Mouse (Mus musculus): ENCODE measurements around the gene Nup35.
A peak's percentile ranks its signal among the peaks of the same experiment; 100 is the strongest.

Nup35 gene

DNA sequence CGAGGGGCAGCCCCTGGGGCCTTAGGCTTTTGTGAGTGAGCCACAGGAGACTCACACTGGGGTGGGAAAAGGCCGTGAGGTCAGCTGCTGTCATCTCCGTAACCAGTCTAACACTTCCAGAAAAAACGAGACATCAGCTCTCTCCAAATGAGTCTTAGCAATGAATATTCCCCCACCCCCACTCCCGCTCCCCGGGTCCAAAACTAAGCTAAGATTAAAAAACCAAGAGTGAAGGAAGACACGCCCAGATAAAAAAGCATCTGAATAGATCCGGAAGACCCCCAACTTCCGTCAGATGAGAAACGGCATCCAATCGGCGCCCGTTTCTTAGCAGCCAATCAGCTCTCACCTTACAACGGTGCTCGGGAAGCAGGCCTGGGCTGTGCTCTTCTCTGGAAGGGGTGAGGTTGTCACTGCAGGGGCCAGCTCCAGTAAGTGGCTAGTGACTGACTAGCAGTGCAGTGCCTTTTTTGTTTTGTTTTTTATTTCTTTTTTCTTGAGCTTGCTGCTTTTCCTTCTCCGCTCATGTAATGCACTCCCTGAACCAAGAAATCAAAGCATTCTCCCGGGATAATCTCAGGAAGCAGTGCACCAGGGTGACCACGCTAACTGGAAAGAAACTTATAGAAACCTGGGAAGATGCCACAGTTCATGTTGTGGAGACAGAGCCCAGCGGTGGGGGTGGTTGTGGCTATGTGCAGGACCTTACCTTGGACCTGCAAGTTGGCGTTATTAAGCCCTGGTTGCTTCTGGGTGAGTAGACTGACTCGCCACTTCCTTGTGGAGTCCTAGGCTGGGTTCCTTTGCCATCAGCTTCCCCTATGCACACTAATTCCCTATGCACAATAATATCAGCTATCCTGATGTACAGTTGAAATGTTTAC, at the start of gene Nup35, which contains the start of gene Dusp19:
Nup35 (plus strand) TSS at position 383 of the 884 bp plus-strand sequence.
Dusp19 (plus strand) TSS at position 192 of the 884 bp plus-strand sequence.
- peak; percentile 90 for DNase-seq (ENCODE audit: extremely low spot score)

DNA sequence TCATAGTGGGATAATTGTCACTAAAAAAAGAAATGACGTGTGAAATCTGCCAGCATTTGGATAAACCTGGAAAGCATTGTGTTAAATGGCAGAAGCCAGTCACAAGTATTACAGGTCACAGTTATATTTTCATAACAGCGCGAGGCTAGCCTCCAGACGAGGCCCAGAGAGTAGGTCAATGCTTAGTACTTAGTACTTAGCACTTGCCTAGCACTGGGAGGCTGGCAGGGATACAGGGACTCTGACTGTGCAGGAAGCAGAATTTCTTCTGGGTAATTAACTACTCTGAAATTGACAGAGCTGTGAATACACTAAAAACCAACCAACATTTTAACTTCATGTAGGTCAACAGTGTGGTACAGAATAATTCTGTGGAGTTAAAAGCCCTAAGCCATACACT, 49.6 kb upstream of the Nup35 start:
- no peak for DNase-seq (ENCODE audit: extremely low spot score)

DNA sequence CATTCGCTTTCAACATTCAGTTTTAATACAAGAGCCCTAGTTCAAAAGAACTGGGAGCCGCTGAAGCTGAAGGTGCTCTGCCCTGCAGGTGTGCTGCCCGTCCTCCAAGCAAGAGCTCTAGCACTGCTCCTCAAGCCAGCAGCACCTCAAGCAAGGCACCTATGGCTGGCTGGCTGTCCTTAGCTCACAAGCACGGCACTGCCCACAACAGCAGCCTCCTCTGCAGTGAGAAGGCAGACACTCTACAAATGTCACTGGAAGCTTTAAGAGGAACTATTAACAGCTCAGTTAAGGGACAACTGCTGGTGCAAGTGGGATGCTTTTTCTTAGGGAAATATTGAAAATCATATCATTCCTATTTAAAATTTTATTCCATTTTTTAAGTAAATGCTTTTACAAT, 46.4 kb upstream of the Nup35 start:
- DNase-seq (ENCODE audit: extremely low spot score): no peak

DNA sequence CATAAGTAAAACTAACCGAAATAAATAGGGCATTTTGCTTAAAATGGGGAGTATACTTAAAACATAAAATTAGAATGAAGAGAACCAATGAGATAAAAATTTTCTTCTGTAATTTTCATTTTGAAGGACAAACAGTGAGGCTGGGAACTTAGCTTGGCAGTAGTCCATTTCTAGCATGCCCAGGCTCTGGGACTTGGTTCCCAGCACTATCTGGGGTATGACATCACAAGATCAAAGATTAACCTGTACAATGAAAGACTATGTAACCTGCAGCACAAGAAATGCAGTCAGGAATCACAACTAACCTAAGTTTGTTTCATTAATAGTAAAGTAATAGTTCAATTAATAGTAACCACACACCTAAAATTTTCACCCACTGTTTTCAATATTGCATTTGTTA, 39.8 kb upstream of the Nup35 start:
- DNase-seq (ENCODE audit: extremely low spot score): no peak

DNA sequence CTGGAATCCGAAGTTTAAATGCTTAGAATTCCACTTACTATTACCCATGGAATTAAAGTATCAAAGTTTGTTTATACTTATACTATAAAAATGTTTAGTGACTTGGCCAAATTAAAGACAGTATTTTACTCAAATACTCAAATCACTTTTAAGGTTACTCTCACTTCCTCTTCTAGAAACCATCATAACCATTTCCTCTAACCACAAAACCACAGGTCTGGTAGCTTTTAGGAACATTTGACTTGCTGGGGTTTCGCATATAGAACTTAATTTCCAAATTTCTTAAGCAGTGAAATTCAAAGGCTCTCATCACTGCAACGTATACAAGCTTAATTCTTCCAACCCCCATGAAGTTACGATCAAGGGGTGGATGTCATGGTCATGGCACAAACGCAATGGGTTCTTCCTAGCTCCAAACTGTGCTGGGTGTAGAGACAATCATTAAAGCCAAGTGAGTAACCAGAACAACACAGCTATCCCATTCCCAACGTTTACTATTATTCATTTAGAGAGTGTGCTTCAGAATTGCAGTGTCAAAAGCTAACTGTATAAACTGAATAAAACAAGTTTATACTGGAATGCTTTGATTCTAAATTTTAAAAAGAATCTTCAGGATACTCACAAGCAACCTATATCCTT, 37.7 kb upstream of the Nup35 start:
- no peak for DNase-seq (ENCODE audit: extremely low spot score)

DNA sequence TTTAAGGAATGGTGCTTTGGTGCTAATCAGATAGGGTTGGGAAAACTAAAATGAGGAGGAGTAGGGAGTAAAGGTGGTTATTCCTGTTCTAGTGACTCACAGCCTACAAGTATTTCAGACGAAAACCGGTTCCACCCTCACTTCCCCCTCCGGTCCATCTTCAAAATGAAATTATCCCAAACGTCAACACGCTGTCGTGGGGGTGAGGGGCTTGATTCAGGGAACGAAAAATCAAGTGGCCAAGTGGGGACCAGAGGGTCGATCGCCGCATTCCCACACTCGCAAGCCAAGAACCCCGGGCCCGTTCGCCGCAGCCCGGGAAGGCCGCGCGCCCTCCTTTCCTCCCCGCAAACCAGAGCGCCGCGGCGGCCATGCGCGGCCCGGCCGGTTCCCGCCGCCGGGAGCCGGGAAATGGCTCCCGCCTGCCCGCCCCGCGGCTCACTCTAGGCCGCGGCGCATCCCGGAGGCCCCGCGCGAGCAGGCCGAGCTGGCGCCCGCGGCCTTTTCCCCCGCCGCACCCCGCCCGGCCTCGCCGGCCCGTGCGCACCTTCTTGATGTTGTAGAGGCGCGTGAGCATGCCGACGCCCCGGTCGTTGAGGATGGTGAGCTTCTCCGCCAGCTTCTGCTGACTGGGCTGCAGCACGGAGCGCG, 36.6 kb upstream of the Nup35 start:
- peak; percentile 45 for DNase-seq (ENCODE audit: extremely low spot score)

DNA sequence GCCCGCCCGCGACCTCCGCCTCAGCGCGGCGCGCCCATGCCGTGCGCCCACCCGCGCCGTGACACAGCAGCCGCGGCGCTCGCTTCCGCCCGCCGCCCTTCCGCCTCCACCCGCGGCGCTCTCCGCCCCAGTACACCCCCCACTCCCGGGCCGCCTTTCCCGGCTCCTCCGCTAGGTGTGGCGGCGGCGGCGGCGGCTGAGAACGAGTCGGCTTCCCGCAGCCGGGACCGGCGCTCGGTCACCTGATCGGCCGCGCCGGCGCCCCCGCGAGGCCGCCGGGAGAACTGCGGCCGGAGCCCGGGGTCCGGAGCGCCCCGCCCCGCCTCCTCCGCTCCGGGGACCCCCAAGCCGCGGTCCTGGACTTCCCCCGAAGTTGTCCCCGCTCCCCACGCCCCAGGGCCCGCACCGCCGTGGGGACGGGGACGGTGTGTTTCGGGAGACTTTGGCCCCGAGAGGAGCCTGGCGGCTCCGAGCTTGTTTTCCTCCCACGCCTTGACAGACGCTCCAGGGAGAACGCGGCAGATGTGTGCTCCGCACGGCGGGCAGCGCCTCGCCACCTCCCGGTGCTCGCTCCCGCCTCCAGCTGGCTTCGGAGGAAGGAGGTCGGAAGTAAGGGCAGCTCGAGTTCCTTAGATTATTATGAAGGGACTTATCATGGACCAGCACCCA, 35.9 kb upstream of the Nup35 start, which contains the start of gene Nckap1:
Nckap1 (minus strand) TSS at position 338 of the 669 bp plus-strand sequence.
- peak; percentile 91 for DNase-seq (ENCODE audit: extremely low spot score)

DNA sequence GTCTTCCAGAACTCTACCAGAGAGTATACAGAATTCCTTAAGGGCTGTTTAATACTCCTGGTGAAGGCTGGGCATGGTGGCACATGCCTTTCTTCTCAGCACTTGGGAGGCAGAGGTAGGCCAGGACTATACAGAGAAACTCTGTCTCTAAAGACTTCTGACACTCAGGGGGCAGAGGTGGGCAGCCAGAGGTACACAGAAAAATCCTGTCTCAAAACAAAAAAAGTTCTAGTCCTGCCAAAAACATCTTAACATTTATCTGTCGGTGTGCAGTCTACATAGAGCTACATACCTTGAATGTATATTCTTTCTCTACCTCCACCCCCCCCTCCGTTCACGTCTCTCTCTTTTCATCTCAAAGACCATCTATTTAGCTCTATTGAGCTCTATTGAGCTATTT, 34.7 kb upstream of the Nup35 start:
- no peak for DNase-seq (ENCODE audit: extremely low spot score)

DNA sequence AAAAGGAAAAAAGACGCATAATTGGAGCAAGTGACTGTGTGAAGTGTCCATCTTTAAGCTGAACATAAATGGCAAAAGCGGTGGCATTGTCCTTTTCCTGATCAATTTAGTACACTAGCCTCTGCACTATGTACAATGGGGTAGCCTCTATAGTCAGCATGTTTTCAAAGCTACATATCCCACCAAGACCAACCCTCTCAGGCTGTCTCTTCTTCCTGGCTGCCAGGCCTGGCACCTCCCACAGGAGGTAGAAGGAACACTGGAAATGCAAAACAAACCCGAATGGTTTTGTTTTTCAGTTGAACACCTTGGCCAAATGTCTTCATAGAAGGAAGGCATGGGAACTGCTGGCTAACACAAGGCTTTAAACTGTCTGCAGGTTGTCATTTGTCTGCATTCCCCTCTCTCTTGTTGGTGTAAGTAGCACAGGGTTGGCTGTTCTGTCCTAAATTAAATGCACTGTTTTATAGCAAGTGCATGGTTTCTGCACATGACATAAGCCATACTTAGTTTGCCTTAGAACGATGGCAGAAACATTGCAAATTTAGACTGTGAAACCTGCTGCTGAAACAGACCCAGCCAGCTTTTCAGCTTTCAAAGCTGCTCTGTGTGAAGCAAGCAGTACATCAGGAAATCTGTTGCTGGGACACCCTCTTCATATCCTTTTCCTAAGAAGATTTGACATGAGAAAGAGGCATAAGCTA, 22.7 kb upstream of the Nup35 start:
- DNase-seq (ENCODE audit: extremely low spot score): no peak

DNA sequence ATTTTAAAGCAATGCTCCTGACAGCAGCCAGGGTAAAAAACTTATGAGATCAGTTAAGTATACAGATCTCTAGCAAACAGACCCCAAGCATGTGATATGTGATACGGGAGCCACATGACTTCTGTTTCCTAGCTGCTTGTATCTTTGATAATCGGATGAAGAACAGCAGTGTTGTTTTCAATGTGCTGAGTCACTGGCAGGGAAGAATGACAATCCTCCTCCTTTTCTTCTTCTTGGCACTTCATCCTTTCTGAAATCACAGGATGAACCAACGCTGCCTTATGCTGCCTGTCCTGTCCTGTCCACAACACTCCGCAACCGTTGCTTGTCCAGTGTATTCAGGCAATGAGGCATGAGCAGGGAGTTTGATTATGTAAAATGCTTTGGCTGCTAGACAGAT, 20.1 kb upstream of the Nup35 start:
- no peak for DNase-seq (ENCODE audit: extremely low spot score)

DNA sequence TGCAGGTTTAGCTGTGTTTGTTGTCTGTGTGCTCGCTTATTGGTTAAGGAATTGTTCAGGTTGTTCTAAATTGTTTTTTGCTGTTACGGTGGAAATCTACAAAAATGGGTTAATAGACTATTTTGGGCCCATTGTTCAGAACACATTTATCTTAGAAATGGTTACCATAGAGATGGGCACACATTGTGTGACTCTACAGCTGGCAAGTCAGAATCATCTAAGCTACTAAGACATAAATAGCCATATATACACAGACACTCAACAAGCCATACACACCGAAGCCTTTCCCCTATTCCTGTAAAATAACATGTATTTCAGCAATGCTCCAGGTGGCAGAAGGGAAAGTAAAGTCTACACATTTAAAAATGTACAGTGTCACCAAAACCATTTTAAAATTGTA, 17.2 kb upstream of the Nup35 start:
- DNase-seq (ENCODE audit: extremely low spot score): no peak

DNA sequence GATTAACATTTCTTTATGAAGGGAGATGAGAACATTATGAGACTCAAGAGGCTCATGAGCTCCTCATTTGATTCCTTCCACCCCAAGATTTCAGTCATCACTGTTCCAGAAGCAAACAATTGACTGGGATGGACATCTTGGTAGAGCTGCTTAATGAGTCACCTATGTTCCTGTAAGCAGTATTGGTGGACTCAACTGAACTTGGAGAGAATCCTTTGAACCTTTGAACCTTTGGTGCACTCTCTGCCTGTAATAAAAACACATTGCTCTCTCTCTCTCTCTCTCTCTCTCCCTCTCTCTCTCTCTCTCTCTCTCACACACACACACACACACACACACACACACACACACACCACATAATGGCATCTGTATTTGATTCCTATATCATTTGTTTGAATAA, 16.4 kb upstream of the Nup35 start:
- DNase-seq (ENCODE audit: extremely low spot score): no peak

DNA sequence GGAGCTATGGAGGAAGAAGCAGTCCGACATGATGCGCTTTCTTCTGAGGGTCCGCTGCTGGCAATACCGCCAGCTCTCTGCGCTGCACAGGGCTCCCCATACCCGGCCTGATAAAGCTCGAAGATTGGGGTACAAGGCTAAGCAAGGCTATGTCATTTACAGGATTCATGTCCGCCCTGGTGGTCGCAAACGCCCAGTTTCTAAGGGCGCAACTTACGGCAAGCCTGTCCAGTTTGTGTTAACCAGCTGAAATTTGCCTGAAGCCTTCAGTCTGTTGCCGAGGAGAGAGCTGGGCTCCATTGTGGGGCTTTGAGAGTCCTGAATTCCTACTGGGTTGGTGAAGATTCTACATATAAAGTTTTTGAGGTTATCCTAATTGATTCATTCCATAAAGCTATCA, 14.3 kb upstream of the Nup35 start:
- no peak for DNase-seq (ENCODE audit: extremely low spot score)

DNA sequence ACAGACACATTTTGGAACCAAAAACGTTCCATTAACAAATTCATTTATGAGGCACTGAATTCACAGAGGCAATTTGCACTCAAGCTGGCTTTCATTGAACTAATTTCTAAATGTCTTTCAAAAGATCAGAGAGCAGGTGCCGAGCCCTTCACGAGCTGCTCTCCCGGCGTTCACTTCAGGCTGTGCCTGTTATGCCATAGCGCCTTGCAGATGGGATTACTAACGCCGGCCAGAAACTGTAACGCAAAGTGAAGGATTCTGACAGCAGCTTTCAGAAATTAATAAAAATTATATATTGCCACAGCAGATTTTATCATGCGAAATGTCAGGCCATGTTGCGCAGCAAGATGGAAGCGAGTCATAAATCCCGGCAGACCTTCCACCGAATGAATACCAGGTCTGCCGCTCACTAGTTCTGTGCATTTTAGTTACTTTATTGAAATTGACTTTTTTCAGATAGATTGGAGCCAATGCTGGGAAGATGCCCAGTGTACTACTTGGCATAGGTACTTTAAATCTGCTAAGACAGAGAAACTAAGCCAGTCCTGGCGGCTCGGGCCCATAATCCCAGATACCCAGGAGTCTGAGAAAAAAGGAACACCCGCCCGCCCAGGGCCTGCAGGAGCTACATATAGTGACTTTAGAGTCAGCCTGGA, 13.1 kb upstream of the Nup35 start:
- no peak for DNase-seq (ENCODE audit: extremely low spot score)

DNA sequence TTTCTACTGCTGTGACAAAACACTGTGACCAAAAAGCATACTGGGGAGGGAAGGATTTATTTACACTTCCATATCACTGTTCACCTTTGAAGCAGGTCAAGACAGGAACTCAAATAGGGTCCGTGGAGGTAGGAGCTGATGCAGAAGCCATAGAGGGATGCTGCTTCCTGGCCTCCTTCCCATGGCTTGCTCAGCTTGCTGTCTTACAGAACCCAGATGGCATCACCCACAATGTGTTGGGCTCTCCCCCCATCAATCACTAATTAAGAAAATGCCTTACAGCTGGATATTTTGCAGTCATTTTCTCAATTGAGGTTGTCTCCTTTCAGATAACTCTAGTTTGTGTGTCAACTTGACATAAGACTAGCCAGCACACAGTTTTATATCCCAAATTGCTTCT, 4.8 kb upstream of the Nup35 start:
- no peak for DNase-seq (ENCODE audit: extremely low spot score)

DNA sequence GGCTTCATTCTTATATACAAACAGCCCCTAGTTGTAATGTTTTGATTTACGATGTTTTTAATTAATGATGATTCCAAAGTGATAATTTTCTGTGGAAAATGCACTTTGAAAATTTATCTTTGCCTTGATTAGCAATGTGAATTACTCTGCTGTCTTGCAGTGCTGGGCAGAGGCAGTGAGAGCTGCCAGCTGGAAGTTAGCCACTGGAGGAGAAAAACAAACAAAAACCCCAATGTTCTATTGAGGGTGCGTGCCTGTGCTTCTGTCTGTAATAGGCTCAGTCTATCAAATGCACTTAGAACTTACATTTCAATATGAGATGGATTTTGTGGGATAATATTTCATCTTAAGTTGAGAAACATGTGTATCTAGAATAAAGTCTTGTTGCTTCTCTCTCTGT, 4.2 kb upstream of the Nup35 start:
- no peak for DNase-seq (ENCODE audit: extremely low spot score)

DNA sequence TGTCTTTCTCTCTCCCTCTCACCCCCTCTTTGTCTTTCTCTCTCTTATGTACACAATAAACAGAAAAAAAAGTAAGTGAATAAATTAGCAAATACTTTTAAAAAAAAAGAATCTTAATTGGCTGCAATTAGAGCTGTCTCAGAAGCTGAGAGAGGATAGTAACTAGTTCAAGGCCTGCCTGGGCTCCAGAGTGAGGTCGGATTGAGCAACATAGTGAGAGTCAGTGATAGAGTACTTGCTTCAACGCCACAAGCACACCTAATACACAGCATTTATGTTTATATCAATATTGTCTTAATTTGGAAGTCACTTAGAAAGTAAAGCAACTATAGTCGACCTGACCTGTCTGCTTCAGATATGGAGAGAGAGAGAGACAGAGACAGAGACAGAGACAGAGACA, 2.0 kb downstream of the Nup35 start:
- DNase-seq (ENCODE audit: extremely low spot score): no peak

DNA sequence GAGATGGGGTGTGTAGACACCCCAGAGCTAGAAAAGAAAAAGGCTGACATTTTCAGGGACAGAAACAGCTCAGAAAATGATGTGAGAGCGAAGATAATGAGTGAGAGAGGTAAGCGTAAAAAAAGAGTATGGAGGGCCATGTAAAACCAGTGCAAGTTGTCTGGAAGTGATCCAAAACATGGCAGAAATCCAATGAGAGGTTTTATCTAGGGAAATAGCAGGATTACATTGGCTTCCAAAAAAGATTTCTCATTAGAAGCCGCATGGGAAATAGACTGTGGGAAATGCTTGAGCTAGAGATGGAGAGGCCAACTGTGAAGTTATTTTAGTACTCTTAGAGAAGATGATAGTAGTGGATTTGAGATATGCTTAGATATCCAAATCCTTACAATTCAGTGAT, 4.9 kb downstream of the Nup35 start:
- no peak for DNase-seq (ENCODE audit: extremely low spot score)

DNA sequence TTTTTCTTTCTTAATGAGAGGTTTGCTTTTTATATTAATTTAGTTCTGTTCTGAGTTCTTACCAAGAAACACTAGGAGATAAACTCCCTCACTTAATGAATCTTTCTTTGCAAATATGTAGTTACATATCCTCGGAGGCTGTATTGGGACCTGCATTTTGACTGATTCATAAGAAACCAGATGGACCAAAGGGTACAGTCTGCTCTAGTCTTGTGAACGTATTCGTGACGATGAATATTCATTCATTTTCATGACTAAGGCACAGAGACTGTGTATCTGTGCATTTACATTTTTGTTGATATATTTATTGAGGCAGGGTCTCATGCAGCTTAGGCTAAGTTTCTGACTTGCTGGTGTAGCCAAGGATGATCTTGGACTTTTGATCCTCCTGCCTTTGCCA, 7.5 kb downstream of the Nup35 start:
- no peak for DNase-seq (ENCODE audit: extremely low spot score)

DNA sequence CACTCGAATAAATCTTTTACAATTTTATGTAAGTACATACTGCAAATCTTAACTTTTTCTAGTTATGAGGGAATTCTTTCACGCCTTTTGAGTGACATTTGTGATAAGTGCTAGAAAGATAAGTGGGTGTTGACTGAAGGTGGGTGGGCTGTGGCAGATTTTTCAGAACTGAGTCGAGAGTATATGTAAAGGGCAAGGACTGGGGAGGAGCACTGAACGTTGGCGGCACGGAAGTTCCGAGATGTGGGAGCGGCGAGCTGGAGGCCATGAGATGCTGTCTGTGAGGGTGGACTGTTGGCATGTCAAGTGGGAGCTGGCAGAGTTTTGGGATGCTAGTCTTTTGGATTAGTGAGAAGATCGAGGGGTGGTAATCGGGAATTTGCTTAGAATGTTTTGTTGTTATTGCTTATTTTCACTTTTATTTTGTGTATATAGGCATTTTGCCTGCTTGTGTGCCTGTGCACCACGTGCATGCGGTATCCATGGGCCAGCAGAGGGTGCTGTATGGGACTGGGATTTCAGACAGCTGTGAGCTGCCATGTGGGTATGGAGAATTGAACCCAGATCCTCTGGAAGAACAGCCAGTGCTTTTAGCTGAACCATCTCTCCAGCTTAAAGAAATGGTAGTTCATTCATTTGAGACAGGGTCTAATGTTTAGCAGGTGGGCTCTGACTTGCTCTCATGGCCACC, 15.4 kb downstream of the Nup35 start:
- no peak for DNase-seq (ENCODE audit: extremely low spot score)

All from embryo, embryonic 9.5 days (tissue).